Mouse (Mus musculus): ENCODE measurements around the gene 1700023F06Rik. TPM values are rescaled to one million over a fixed set of nuclear protein-coding genes. Genes with fewer than 3 reads are reported as not detected.
A peak's percentile ranks its signal among the peaks of the same experiment; 100 is the strongest.
"Not testable (repeated sequence)": the region's sequence is repeated elsewhere in the genome, so short reads cannot be mapped to it uniquely, and the experiment has no call there.

1700023F06Rik gene
- total RNA-seq, 2 experiments from 2014 or later = not detected

GRCm38 (mm10) chr11:103223951-103224456, 15.6 kb upstream of the 1700023F06Rik start:
- peak in 1 of 2 experiments; percentile 40 for DNase-seq
- intact Hi-C loops (cut with DNase I) = loop anchor here (5.0 kb wide), 1 partner anchor 52 kb away; the partner anchor contains the start of gene Fmnl1

- intact Hi-C loops (cut with DNase I) = loop anchor here (5.0 kb wide), 1 partner anchor 51 kb away; the partner anchor contains the start of gene Fmnl1
- peak; percentile 34 to 38 for DNase-seq
These were observed 15.1 kb upstream of the 1700023F06Rik start for GRCm38 (mm10) chr11:103223444-103223843.

GRCm38 (mm10) chr11:103222718-103223117, 14.4 kb upstream of the 1700023F06Rik start:
- intact Hi-C loops (cut with DNase I) = loop anchor here (5.0 kb wide), 1 partner anchor 50 kb away; the partner anchor contains the start of gene Fmnl1
- not testable (repeated sequence) for DNase-seq

- intact Hi-C loops (cut with DNase I) = loop anchor here (5.0 kb wide), 1 partner anchor 49 kb away; the partner anchor contains the start of gene Fmnl1
- no peak for DNase-seq
These were observed 13.1 kb upstream of the 1700023F06Rik start for GRCm38 (mm10) chr11:103221437-103221836.

- intact Hi-C loops (cut with DNase I) = loop anchor here (5.0 kb wide), 1 partner anchor 48 kb away; the partner anchor contains the start of gene Fmnl1
- peak in 1 of 2 experiments; percentile 31 for DNase-seq
These were observed 11.6 kb upstream of the 1700023F06Rik start for GRCm38 (mm10) chr11:103219995-103220394.

- intact Hi-C loops (cut with DNase I) = no loop called here
- no peak for DNase-seq
These were observed 10.9 kb upstream of the 1700023F06Rik start for GRCm38 (mm10) chr11:103219259-103219658.

- no peak for DNase-seq
- intact Hi-C loops (cut with DNase I) = no loop called here
These were observed 10.2 kb upstream of the 1700023F06Rik start for GRCm38 (mm10) chr11:103218517-103218901.

GRCm38 (mm10) chr11:103217790-103218516, 9.6 kb upstream of the 1700023F06Rik start, which contains the start of gene Spata32:
Gene Spata32, minus strand, starts transcription at chr11:103218432.
- intact Hi-C loops (cut with DNase I) = no loop called here
- DNase-seq = peak; percentile 62 to 67

GRCm38 (mm10) chr11:103215355-103215754, 7.0 kb upstream of the 1700023F06Rik start:
- DNase-seq = no peak
- intact Hi-C loops (cut with DNase I) = no loop called here

GRCm38 (mm10) chr11:103213712-103214111, 5.4 kb upstream of the 1700023F06Rik start:
- no peak for DNase-seq
- intact Hi-C loops (cut with DNase I) = no loop called here

- intact Hi-C loops (cut with DNase I) = no loop called here
- DNase-seq = no peak
These were observed 1.9 kb upstream of the 1700023F06Rik start for GRCm38 (mm10) chr11:103210291-103210690.

- no peak for DNase-seq
- intact Hi-C loops (cut with DNase I) = no loop called here
These were observed 2.2 kb downstream of the 1700023F06Rik start for GRCm38 (mm10) chr11:103206203-103206602.

GRCm38 (mm10) chr11:103202376-103202775, 6.0 kb downstream of the 1700023F06Rik start:
- intact Hi-C loops (cut with DNase I) = no loop called here
- DNase-seq = no peak

GRCm38 (mm10) chr11:103201664-103202063, 6.7 kb downstream of the 1700023F06Rik start:
- intact Hi-C loops (cut with DNase I) = no loop called here
- peak; percentile 65 to 67 for DNase-seq

GRCm38 (mm10) chr11:103198911-103199803, 9.2 kb downstream of the 1700023F06Rik start:
- DNase-seq = peak; percentile 51 to 54
- intact Hi-C loops (cut with DNase I) = no loop called here

GRCm38 (mm10) chr11:103198339-103198738, 10.0 kb downstream of the 1700023F06Rik start:
- DNase-seq = no peak
- intact Hi-C loops (cut with DNase I) = no loop called here

- intact Hi-C loops (cut with DNase I) = no loop called here
- DNase-seq = no peak
These were observed 11.0 kb downstream of the 1700023F06Rik start for GRCm38 (mm10) chr11:103197340-103197739.

GRCm38 (mm10) chr11:103195656-103196055, 12.7 kb downstream of the 1700023F06Rik start:
- intact Hi-C loops (cut with DNase I) = no loop called here
- no peak for DNase-seq

- no peak for DNase-seq
These were observed 13.1 kb downstream of the 1700023F06Rik start for GRCm38 (mm10) chr11:103195236-103195635.

GRCm38 (mm10) chr11:103193825-103194168, 14.6 kb downstream of the 1700023F06Rik start:
- intact Hi-C loops (cut with DNase I) = no loop called here
- no peak for DNase-seq

More at GRCm38 (mm10) chr11:103195236-103195635, 13.1 kb downstream of the 1700023F06Rik start:
- intact Hi-C loops (cut with DNase I) = no loop called here

All from heart, postnatal 10 days (tissue).